Mouse (Mus musculus) megakaryocyte-erythroid progenitor cell, adult 5 weeks (primary cell): ENCODE measurements around the gene Cyp2c65. TPM values are rescaled to one million over a fixed set of nuclear protein-coding genes. Genes with fewer than 3 reads are reported as not detected.

Experiments
- polyA plus RNA-seq: library from polyadenylated mRNA; stranded (reverse); fragments of >175 nt; gene quantifications from 2 replicates; pipeline ENCODE4 v1.2.3, GENCODE M21; 2012

The Cyp2c65 gene
- 0.05 TPM in 1 of 2 replicates, not detected in the other for polyA plus RNA-seq

GRCm38 (mm10) chr19:39060719-39061118, at the start of gene Cyp2c65:
TSS of gene Cyp2c65 (plus strand) at chr19:39061015.

GRCm38 (mm10) chr19:39113644-39114043, 52.8 kb downstream of the Cyp2c65 start, which contains the start of gene Cyp2c66:
TSS of gene Cyp2c66 (plus strand) at chr19:39113898.

Other genes with a start within 250 kb of the Cyp2c65 start
- 2.4 and 2.8 TPM in 2 replicates for gene Noc3l, start 241.8 kb upstream of the Cyp2c65 start, polyA plus RNA-seq
- gene Tbc1d12, start 224.4 kb upstream of the Cyp2c65 start, polyA plus RNA-seq: 0.95 and 1.5 TPM in 2 replicates
- 7.0 and 7.4 TPM in 2 replicates for gene Hells, start 130.1 kb upstream of the Cyp2c65 start, polyA plus RNA-seq
- not detected in 2 replicates for gene Cyp2c55, start 54.0 kb upstream of the Cyp2c65 start, polyA plus RNA-seq
- gene Cyp2c66, start 52.9 kb downstream of the Cyp2c65 start, polyA plus RNA-seq: not detected in 2 replicates
- gene Cyp2c29, start 208.4 kb downstream of the Cyp2c65 start, polyA plus RNA-seq: not detected in 2 replicates